Mouse (Mus musculus) right cerebral cortex, adult 18-20 months (tissue): ENCODE measurements at regions not wholly inside any gene's neighbourhood (a gene's known extent, or its start where the extent isn't known, plus 50 kb on each side); places are given as distances from the start of the nearest gene placed in this dataset.
A peak's percentile ranks its signal among the peaks of the same experiment; 100 is the strongest.

Experiments
- DNase-seq: peaks from one replicate; pipeline ENCODE4 v3.0.0; 2022; ENCODE audit warnings: mixed read lengths

DNA sequence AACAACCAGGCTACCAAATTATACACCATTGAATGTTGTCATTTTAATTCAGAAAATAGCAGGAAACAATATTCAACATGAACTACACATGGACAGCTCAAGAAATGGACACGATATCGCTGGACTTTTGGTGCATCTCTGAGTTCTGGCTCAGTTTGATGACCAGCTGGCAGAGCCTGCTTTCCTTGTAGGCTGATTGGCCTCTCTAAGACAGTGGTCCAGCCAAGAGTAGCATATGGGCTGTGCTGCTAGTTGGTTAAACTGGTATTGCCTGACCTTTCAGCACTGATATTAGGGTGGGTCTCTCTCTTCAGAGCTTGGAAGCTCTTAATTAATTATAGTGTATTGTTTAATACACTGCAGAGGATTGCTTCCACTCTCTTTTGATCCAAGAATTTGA is 705.8 kb upstream of the Ddx18 start:
- no peak for DNase-seq

DNA sequence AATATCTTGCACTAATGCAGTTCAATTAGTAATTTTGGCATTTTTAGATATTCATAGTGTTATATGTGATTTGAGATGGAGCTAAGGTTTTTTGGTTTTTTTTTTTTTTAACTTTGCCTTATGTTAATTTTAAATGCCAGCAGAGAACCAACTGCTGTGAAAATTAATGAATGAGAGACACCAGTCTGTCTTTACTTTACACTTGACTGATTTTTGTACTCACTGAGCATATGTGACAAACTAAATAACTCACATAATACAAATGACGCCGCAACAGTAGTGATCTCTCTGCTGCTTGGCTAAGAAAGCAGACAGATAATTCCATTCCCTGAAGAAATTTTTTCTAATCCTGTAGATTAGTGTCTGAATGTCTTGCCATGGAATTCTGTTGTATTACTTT is 675.2 kb upstream of the Ddx18 start:
- no peak for DNase-seq

DNA sequence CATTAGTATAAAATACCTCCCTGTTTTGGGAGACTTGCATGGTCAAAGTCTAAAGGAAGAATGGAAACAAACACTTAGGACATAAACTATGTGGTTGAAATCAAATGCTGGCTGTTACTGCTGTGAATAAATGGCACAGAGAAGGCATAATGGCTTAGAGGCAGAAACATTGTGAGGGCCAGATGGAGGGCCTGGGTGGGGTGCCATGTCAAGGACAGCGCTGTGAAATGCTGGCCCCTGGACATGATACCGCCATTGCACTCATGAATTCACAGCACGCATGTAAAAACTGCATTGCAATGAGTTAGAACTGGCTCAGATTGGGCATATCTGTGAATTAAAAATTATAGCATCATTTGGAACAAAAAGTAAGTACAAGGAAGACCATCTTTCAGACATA is 673.7 kb upstream of the Ddx18 start:
- no peak for DNase-seq

DNA sequence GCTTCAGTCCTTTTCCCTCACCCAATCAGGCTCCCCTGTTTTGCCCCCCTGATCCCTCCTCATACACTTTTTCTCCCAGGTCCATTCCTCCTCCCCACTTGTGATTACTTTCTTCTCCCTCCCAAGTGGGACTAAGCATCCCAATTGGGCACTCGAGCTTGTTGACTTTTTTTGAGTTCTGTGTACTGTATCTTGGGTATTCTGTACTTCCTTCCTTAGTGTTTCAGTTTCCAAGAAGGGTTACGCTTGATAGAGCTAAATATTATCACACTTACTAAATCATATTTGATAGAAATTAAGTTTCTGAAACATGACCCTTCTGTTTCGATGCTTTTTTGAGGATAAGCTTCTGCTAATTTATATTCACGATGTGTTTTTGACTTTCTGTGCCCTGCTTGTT is 662.7 kb upstream of the Ddx18 start:
- DNase-seq, result no peak

DNA sequence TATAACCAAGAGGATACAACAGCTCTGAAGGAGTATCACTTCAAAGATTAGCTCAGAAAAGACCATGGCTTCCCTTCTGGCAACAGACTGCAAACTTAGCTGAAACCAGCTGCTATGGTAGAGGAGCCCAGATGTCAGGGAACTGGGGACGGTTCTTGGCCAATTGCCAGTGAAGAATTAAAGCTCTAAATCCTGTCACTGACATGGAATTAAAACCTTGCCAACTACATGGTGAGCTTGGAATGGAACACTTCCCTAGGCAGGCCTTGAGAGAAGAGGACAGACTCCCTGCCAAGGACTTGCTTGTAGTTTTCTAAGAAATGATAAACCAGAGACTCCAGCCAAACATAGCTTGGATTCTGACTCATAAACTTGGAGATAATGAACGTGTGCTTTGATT is 644.7 kb upstream of the Ddx18 start:
- DNase-seq, result peak; percentile 19

GRCm38 (mm10) chr1:122208619-122209018 is 640.8 kb upstream of the Ddx18 start:
- no peak for DNase-seq

GRCm38 (mm10) chr1:122169547-122169946 is 601.8 kb upstream of the Ddx18 start:
- no peak for DNase-seq

DNA sequence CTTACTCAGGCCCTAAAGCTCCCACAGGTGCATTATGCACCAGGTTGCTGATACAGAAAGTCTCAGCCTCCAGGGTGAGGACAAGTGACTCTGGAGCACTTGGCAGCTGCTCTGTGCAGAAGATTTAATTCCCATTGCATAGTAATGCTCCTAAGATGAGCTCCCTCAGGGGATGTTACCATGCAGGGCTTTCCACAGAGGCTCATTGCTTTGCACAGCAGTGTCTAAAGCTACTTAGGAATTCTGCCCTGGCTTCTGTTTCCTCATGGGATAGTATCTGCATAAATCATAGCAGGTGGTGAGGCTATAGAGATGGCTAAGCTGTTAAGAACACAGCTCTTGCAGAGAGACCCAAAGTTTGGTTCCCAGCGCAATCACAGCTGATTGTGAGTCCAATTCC is 594.0 kb upstream of the Ddx18 start:
- DNase-seq, result no peak

DNA sequence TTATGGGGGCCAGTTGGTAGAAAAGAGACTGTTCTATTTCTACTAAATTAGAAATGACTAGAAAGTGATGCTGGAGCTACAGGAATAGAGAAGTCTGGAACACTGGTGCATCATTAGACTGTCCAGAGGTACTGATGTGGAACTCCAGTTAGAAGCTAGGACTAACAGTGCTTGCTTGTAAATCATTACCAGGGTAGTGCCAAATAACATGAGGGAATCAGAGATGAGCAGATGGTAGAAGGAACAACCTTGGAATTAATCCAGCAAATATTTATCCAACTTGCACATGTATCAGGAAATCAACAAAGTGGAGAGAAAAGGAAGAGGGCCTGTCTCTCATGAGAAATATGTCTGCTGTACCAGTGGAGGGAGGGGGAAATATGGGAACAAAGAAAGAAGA is 573.6 kb upstream of the Ddx18 start:
- DNase-seq, result no peak

GRCm38 (mm10) chr1:122123954-122124353 is 556.2 kb upstream of the Ddx18 start:
- no peak for DNase-seq

DNA sequence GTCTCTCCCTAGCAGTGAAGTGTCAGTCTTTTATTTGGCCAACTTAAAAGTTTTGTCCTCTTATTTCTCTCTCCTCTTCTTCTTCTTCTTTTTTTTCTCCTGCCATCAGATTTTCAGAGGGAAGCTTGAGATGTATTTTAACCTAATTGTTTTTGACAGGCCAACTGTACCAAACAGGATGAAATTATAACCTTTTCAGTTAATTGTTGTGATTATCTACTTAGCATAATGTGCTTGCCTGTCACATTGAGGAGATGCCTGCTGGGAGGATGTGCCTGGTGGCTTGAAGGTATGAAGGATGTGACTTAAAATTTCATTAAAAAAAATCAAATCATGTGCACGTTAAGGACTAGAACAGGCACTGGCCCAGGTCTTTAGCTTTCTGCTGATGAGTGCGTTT is 527.9 kb upstream of the Ddx18 start:
- no peak for DNase-seq

DNA sequence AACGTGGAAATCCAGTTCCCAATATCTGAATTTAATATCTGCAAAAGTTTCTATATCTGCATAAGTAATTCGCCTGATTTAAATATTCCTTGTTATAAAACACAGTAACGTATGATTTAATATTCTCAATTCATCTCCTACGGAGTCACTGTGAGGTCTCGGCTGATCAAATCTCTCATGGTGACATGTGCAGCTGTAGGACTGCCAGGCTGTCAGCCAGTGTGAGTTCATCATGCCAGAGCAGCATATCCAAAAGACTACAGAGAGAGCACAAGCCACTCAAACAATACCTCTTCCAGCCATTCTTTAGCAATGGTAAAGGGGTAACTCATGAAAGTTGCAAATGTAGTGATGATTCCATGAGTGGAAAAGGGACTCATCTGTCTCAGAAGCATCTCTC is 514.7 kb upstream of the Ddx18 start:
- no peak for DNase-seq

DNA sequence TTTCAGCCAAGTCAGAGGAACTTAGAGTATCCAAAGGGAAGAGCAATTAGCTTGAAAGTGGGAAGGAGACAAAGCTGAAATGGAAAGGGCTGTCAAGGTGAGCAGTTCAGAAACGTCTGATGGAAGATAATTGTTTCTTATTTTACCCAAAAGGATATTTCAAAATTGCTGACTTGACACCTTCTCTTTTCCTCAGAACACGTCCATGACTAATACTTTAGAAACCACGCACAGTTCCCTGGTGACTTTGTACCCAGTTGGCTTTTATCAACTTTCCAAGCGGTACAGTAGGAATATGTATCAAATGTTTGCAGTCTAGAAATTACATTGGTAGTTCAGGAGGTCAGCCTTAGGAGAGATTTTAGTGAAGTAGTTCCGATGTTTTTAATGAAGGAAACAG is 508.3 kb upstream of the Ddx18 start:
- no peak for DNase-seq

DNA sequence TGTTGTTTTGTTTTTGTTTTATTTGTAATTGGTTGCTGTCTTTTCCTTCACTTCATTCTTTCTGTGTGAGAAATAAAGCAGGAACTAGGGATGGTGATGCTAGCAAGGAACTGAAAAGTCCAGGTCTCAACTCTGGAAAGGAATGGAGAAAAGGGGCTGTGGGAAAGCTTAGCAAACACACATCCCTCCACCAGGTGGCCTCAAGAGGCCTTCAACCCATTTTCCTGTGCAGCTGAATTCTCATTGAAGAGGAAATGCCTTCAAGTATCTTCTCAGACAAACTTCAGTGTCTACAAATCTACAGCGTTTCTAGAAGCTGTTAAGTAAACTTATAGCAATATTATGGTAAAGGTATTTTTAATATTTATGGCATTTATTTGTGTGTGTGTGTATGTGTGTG is 487.4 kb upstream of the Ddx18 start:
- no peak for DNase-seq

GRCm38 (mm10) chr1:122048112-122048725 is 480.4 kb upstream of the Ddx18 start:
- peak; percentile 57 for DNase-seq

GRCm38 (mm10) chr1:122043896-122044295 is 476.1 kb upstream of the Ddx18 start:
- peak; percentile 11 for DNase-seq

GRCm38 (mm10) chr1:122043114-122043513 is 475.3 kb upstream of the Ddx18 start:
- peak; percentile 16 for DNase-seq

DNA sequence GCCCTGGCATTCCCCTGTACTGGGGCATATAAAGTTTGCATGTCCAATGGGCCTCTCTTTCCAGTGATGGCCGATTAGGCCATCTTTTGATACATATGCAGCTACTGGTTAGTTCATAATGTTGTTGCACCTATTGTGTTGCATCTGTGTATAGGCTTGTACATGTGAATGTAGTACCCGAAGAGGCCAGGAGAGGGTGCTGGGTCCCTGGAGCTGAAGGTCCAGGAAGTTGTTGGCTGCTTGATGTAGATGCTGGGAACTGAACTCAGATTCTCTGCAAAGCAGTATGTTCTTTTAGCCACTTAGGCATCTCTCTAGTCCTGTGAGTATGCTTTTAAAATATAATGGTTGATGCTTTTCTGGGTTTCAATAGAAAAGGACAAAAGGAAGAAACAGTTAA is 440.0 kb upstream of the Ddx18 start:
- DNase-seq, result no peak

GRCm38 (mm10) chr1:121996461-121996860 is 428.7 kb upstream of the Ddx18 start:
- no peak for DNase-seq

- no peak for DNase-seq
Observed at GRCm38 (mm10) chr1:121990653-121991052, 422.9 kb upstream of the Ddx18 start.

- no peak for DNase-seq
Observed at GRCm38 (mm10) chr1:121958942-121959341, 391.2 kb upstream of the Ddx18 start.

- no peak for DNase-seq
Observed at GRCm38 (mm10) chr1:121935911-121936310, 368.1 kb upstream of the Ddx18 start.
